Mouse (Mus musculus): Measurements from ENCODE around the gene Haus8. TPM values are rescaled to one million over a fixed set of nuclear protein-coding genes. Genes with fewer than 3 reads are reported as not detected.
"Not testable (repeated sequence)": the region's sequence is repeated elsewhere in the genome, so short reads cannot be mapped to it uniquely, and the experiment has no call there.

Gene Haus8
- polyA plus RNA-seq, 1 experiment from 2014 or later = 52.3 TPM

- not testable (repeated sequence) for H3K9me3 ChIP-seq; H3K9ac ChIP-seq; H3K4me1 ChIP-seq; H3K4me2 ChIP-seq (replicated peaks); H3K4me3 ChIP-seq; H3K27me3 ChIP-seq (replicated peaks); ATAC-seq (ENCODE audit: low FRiP score, low read depth); H3K36me3 ChIP-seq; H3K27ac ChIP-seq
- whole genome bisulfite sequencing = 97% methylated on average over 1 of the region's 1 CpGs
These were observed 9.0 kb upstream of the Haus8 start for GRCm38 (mm10) chr8:71281731-71282130.

GRCm38 (mm10) chr8:71279409-71279808 lies 6.7 kb upstream of the Haus8 start:
- H3K36me3 ChIP-seq; H3K27me3 ChIP-seq (replicated peaks); H3K4me2 ChIP-seq (replicated peaks); ATAC-seq (ENCODE audit: low FRiP score, low read depth); H3K4me3 ChIP-seq; H3K9me3 ChIP-seq; H3K9ac ChIP-seq; H3K4me1 ChIP-seq; H3K27ac ChIP-seq: not testable (repeated sequence)
- 90% methylated on average over 1 of the region's 1 CpGs for WGBS

GRCm38 (mm10) chr8:71276166-71276565 lies 3.4 kb upstream of the Haus8 start:
- H3K36me3 ChIP-seq = no peaks in the 10 kb centered on the region
- H3K27ac ChIP-seq = no peak overlapping the region
- ATAC-seq (ENCODE audit: low FRiP score, low read depth) = no peak
- H3K27me3 ChIP-seq (replicated peaks) = no peaks in the 10 kb centered on the region
- 85% methylated on average over 3 of the region's 3 CpGs for WGBS
- peaks cover 22% of the 10 kb centered on the region for H3K4me1 ChIP-seq
- no peak overlapping the region for H3K4me2 ChIP-seq (replicated peaks)
- no peaks in the 10 kb centered on the region for H3K9me3 ChIP-seq
- H3K9ac ChIP-seq = no peak overlapping the region
- no peak overlapping the region for H3K4me3 ChIP-seq

GRCm38 (mm10) chr8:71274478-71274877 lies 1.7 kb upstream of the Haus8 start:
- Histone ChIP-seq H3K27ac (no peak overlapping the region), H3K4me3 (no peak overlapping the region), H3K27me3 (replicated peaks) (no peaks in the 10 kb centered on the region), H3K36me3 (no peaks in the 10 kb centered on the region), H3K9ac (no peak overlapping the region), H3K4me1 (peaks cover 22% of the 10 kb centered on the region), H3K4me2 (replicated peaks) (no peak overlapping the region), H3K9me3 (no peaks in the 10 kb centered on the region)
- no peak for ATAC-seq (ENCODE audit: low FRiP score, low read depth)

- H3K4me1 ChIP-seq = peaks cover 22% of the 10 kb centered on the region
- peak; percentile 17; the same call in 1 of the 2 replicates for ATAC-seq (ENCODE audit: low FRiP score, low read depth)
- peak overlapping the region; percentile 85 for H3K4me2 ChIP-seq (replicated peaks)
- WGBS = under 1% methylated on average over 14 of the region's 14 CpGs
- H3K27ac ChIP-seq = peak overlapping the region; percentile 47; the same call in 1 of the 2 replicates
- no peaks in the 10 kb centered on the region for H3K27me3 ChIP-seq (replicated peaks)
- H3K36me3 ChIP-seq = no peaks in the 10 kb centered on the region
- no peaks in the 10 kb centered on the region for H3K9me3 ChIP-seq
- peak overlapping the region; percentile 71 for H3K9ac ChIP-seq
- H3K4me3 ChIP-seq = peak overlapping the region; percentile 73
These were observed 397 bp upstream of the Haus8 start for GRCm38 (mm10) chr8:71273151-71273510.

GRCm38 (mm10) chr8:71271630-71272029 lies 1.1 kb downstream of the Haus8 start:
- Histone ChIP-seq H3K9ac (peak overlapping the region; percentile 71), H3K36me3 (no peaks in the 10 kb centered on the region; the same call in 1 of the 2 replicates), H3K4me3 (peak overlapping the region; percentile 73), H3K27ac (0 out of 2 replicates have a peak overlapping the region, but pooled peaks have one; percentile 16), H3K4me2 (replicated peaks) (peak overlapping the region; percentile 85), H3K4me1 (peaks cover 22% of the 10 kb centered on the region), H3K27me3 (replicated peaks) (no peaks in the 10 kb centered on the region), H3K9me3 (no peaks in the 10 kb centered on the region)
- WGBS = 28% methylated on average over 5 of the region's 5 CpGs
- ATAC-seq (ENCODE audit: low FRiP score, low read depth) = peak; percentile 0; the same call in 1 of the 2 replicates

GRCm38 (mm10) chr8:71268286-71268685 lies 4.4 kb downstream of the Haus8 start:
- not testable (repeated sequence) for H3K4me3 ChIP-seq; H3K27me3 ChIP-seq (replicated peaks); H3K9ac ChIP-seq; H3K36me3 ChIP-seq; ATAC-seq (ENCODE audit: low FRiP score, low read depth); H3K27ac ChIP-seq; H3K9me3 ChIP-seq; H3K4me2 ChIP-seq (replicated peaks)
- peaks cover 11% of the 10 kb centered on the region for H3K4me1 ChIP-seq
- 92% methylated on average over 6 of the region's 6 CpGs for WGBS

GRCm38 (mm10) chr8:71267690-71268089 lies 5.0 kb downstream of the Haus8 start:
- no peaks in the 10 kb centered on the region for H3K9me3 ChIP-seq
- 94% methylated on average over 2 of the region's 2 CpGs for WGBS
- no peak overlapping the region for H3K27ac ChIP-seq

GRCm38 (mm10) chr8:71261234-71261633 lies 11.5 kb downstream of the Haus8 start:
- Histone ChIP-seq H3K27me3 (replicated peaks) (no peaks in the 10 kb centered on the region), H3K27ac (no peak overlapping the region), H3K4me3 (no peak overlapping the region), H3K36me3 (peaks cover 37% of the 10 kb centered on the region), H3K9me3 (no peaks in the 10 kb centered on the region), H3K9ac (no peak overlapping the region), H3K4me2 (replicated peaks) (no peak overlapping the region), H3K4me1 (no peaks in the 10 kb centered on the region)
- ATAC-seq (ENCODE audit: low FRiP score, low read depth) = no peak

More at GRCm38 (mm10) chr8:71267690-71268089, 5.0 kb downstream of the Haus8 start:
- Histone ChIP-seq H3K4me1 (peaks cover 8% of the 10 kb centered on the region), H3K4me3 (no peak overlapping the region), H3K36me3 (peaks cover 14% of the 10 kb centered on the region), H3K9ac (no peak overlapping the region), H3K27me3 (replicated peaks) (no peaks in the 10 kb centered on the region), H3K4me2 (replicated peaks) (no peak overlapping the region)
- no peak for ATAC-seq (ENCODE audit: low FRiP score, low read depth)

- H3K4me3 ChIP-seq = no peak overlapping the region
- ATAC-seq (ENCODE audit: low FRiP score, low read depth) = no peak
- no peaks in the 10 kb centered on the region for H3K27me3 ChIP-seq (replicated peaks)
- H3K4me1 ChIP-seq = no peaks in the 10 kb centered on the region
- no peak overlapping the region for H3K4me2 ChIP-seq (replicated peaks)
- H3K9me3 ChIP-seq = no peaks in the 10 kb centered on the region
- H3K27ac ChIP-seq = no peak overlapping the region
- WGBS = 90% methylated on average over 3 of the region's 3 CpGs
- H3K36me3 ChIP-seq = peaks cover 53% of the 10 kb centered on the region
- no peak overlapping the region for H3K9ac ChIP-seq
These were observed 16.0 kb downstream of the Haus8 start for GRCm38 (mm10) chr8:71256545-71257232.

- no peaks in the 10 kb centered on the region for H3K27me3 ChIP-seq (replicated peaks)
- H3K27ac ChIP-seq = no peak overlapping the region
- peaks cover 17% of the 10 kb centered on the region for H3K36me3 ChIP-seq
- no peak overlapping the region for H3K9ac ChIP-seq
- no peak overlapping the region for H3K4me3 ChIP-seq
- no peak overlapping the region for H3K4me2 ChIP-seq (replicated peaks)
- H3K9me3 ChIP-seq = no peaks in the 10 kb centered on the region
- ATAC-seq (ENCODE audit: low FRiP score, low read depth) = no peak
- H3K4me1 ChIP-seq = no peaks in the 10 kb centered on the region
- 91% methylated on average over 1 of the region's 1 CpGs for WGBS
These were observed 24.5 kb downstream of the Haus8 start for GRCm38 (mm10) chr8:71248203-71248602.

GRCm38 (mm10) chr8:71242757-71243156 lies 30.0 kb downstream of the Haus8 start:
- H3K9ac ChIP-seq = no peak overlapping the region
- no peaks in the 10 kb centered on the region for H3K27me3 ChIP-seq (replicated peaks)
- no peak overlapping the region for H3K4me2 ChIP-seq (replicated peaks)
- H3K36me3 ChIP-seq = no peaks in the 10 kb centered on the region
- H3K9me3 ChIP-seq = no peaks in the 10 kb centered on the region
- H3K4me3 ChIP-seq = no peak overlapping the region
- ATAC-seq (ENCODE audit: low FRiP score, low read depth) = no peak
- no peak overlapping the region for H3K27ac ChIP-seq
- H3K4me1 ChIP-seq = no peaks in the 10 kb centered on the region
- WGBS = 80% methylated on average over 2 of the region's 2 CpGs

GRCm38 (mm10) chr8:71224560-71224959 lies 48.2 kb downstream of the Haus8 start:
- no peaks in the 10 kb centered on the region for H3K9me3 ChIP-seq
- 52% methylated on average over 2 of the region's 2 CpGs for WGBS
- no peak overlapping the region for H3K9ac ChIP-seq
- H3K4me3 ChIP-seq = no peak overlapping the region
- no peaks in the 10 kb centered on the region for H3K4me1 ChIP-seq
- H3K27me3 ChIP-seq (replicated peaks) = no peaks in the 10 kb centered on the region
- ATAC-seq (ENCODE audit: low FRiP score, low read depth) = no peak
- no peak overlapping the region for H3K4me2 ChIP-seq (replicated peaks)
- no peaks in the 10 kb centered on the region for H3K36me3 ChIP-seq
- H3K27ac ChIP-seq = no peak overlapping the region
